Mouse (Mus musculus) large intestine, adult 2 months (tissue): ENCODE results near the gene Tagln. TPM values are rescaled to one million over a fixed set of nuclear protein-coding genes. Genes with fewer than 3 reads are reported as not detected.
A peak's percentile ranks its signal among the peaks of the same experiment; 100 is the strongest.

Experiments used
- DNase-seq: peaks from one replicate; pipeline ENCODE4 v3.0.0-alpha.2; 2012; ENCODE audit warnings: low read depth, low spot score
- WGBS: fragments of 180-500 bp; shearing (Covaris S2); methylation state at CpG from one replicate; pipeline ENCODE4 v1.1.7; 2018; 5-methylcytosine and 5-hydroxymethylcytosine counted together
- polyA plus RNA-seq: library from polyadenylated mRNA; depleted of rRNA; stranded (reverse); fragments of >200 nt; gene quantifications from 2 replicates; pipeline ENCODE4 v1.2.3, GENCODE M21; 2012; rRNA removed

Gene Tagln
- 615 and 775 TPM in 2 replicates for polyA plus RNA-seq

DNA sequence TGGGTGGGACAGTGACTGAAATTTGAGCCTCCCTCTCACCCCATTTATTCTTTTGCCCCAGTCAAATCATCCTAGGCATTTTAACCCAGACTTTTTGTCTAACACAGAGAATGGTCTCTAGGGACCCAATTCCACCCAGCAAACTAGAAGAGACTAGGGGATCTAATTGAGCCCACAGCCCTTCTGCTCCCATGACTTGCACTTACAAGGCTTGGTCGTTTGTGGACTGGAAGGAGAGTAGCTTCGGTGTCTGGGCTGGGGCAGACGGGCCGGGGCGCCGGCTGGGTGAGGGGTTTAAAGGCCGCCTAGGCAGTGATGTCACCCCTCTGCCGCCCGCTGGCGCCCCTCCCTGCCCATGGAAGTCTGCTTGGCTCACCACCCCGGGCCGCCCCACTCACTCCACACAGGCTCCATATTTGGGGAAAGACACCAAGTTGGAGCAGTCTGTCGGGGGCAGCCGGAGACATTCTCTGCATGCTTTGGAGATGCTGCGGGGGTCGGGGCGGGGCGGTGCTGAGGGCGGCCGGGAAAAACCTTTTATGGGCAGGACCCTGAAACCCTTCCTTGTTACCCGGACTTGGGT lies at the start of gene Tagln:
Gene Tagln, minus strand, starts transcription at position 431 of the 583 bp plus-strand sequence.
- WGBS = 20% methylated on average over 21 of the region's 21 CpGs
- DNase-seq = no peak

DNA sequence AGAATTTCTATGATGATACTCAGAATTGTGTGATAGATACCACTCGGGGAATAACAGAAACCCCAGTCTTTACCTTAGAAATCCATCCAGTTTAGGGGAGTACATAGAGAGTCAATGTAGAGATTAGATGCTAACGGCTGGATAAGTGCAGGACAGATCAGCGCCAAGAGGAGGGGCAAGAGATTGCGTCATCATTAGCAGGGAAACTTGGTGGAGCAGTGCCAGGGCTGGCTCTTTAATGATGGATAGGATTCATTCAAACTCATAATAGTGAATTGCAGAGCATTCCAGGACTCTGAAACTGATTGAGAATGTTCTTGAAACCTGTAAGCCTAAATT lies 49.3 kb upstream of the Tagln start:
- peak; percentile 11 for DNase-seq
- 0% methylated on average over 4 of the region's 4 CpGs for WGBS

DNA sequence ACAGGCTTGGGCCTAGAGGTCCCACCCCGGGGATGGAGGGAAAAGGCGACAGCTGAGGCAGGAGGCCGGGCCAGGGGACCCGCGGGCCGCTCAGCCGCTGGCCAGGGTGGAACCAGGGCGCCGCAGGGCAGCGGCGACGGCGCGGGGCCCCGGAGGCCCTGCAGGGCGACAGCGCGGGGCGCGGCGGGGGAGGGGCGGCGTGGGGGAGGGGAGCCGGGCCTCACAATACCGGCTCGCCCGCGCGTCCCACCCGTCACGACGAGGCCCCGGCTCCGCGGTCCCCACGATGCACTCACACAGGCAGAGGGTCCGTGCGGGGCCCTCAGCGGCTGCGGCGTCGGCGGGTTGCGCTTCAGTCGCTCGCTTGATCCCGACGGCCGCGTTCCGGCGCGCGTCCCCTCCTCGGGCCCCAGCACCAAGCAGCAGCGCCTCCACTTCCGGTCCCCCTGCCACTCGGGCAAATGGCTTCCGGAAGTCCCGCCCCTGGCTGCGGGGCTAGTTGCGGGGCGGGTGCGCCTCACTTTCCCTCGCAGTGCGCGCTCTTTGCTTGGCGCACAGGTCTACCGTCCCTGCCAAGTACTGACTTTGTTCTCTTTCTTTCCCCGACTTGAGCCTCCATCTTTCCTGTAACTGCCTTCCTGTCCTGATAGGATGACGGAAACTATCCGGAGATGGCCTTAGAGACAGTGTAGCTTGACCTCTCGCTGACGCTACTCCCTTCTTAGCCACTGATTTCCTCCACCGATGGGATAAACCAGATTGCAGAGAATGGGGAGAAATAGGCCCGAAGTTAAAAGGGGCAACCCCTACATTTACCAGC lies 48.8 kb upstream of the Tagln start:
- WGBS = under 1% methylated on average over 76 of the region's 76 CpGs
- DNase-seq = peak; percentile 59

DNA sequence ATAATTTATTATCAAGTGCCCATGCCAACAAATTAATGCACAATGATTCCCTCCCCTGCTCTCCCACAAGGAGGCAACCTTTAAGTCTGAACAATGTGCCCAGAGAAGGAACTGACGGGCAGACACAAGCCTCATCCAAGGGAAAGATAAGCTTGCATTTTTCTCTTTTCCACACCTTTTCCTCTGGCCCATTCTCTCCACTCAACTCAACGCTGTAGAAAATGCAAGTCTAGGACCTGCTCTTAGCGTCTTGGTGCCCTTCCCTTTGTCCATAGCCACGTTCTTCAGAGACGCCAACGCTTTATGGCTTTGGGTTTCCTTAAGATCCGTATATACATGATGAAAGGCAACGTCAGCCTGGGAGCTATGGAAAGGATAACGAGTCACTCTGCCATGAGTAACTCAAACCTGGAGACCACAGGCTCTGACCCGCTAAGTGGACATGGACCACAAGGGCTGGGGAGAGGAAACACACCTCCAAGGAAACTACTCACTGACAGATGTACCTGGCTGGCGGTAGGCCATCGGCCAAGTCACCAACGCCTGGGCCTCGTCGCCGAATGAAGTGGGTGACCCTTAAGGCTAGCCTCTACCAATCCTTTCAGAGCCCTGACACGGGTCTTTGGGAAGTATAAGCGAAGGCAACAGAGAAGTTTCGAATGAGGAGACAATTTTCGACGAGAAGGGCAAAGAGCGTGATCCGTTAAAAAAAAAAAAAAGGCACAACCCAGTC lies 48.0 kb upstream of the Tagln start:
- WGBS = under 1% methylated on average over 23 of the region's 23 CpGs
- peak; percentile 29 for DNase-seq

DNA sequence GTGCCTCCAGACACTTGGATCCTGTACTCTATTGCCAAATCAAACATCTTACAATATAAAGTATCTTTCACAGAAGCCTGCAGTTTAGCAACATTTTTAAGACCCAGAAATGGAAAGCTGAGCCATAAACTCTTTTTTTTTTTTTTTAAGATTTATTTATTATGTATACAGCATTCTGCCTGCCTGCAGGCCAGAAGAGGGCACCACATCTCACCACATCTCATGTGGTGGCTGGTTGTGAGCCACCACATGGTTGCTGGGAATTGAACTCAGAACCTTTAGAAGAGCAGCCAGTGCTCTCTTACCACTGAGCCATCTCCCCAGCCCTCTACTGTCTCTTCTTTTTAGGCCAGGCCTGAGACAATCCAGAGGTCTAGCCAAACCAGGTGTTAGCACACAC lies 45.5 kb upstream of the Tagln start:
- no peak for DNase-seq

DNA sequence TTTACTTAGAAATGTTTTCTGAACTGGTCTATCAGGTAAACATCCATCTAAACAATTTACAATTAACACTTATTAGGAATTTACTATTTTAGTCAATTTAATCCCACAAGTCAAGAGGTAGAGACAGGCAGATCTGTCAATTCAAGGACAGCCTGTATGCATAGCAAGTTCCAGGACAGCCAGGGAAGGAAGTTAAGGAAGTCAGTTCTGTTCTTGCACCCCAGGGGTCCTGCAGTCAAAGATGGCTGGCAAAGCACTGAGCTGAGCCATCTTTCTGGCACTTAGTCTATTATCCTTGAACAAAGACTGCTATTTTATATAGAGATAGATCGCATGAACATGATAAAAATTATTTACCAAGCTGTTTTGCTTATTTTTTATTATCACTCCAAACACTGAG lies 44.8 kb upstream of the Tagln start:
- no peak for DNase-seq
- 79% methylated on average over 1 of the region's 1 CpGs for WGBS

DNA sequence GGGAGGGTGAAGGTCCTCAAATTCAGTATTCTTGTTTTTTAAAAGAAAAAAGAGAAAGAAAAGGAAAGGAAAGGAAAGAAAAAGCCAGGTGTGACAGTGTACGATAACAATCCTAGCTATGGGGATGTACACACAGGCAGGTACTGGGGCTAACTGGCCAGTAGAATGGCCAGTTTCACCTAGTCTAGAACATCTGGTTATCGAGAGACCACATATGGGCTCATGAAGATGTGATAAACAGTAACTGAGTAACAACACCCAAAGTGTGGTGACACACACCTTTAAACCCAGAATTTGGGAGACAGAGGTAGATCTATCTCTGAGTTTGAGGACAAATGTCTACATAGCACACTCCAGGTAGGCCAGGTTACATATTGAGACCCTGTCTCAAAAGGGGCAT lies 43.9 kb upstream of the Tagln start:
- 82% methylated on average over 2 of the region's 2 CpGs for WGBS
- no peak for DNase-seq

DNA sequence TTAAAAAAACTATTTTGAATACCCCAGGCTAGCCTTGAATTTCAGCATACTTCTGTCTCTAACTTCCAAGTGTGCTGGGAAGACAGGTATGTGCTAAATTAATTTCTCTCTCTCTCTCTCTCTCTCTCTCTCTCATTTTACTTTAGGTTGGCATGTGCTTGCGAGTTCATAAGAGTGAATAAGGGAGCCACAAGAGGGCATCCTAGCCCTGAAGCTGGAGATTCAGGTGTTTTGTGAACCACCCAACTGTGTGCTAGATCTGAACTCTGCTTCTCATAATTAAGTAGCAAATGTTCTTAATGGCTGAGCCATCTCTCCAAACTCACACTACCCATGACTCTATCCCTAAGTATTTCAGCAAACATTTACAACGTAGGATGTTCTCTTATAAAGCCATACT lies 41.0 kb upstream of the Tagln start:
- WGBS = 68% methylated on average over 2 of the region's 2 CpGs
- DNase-seq = no peak

DNA sequence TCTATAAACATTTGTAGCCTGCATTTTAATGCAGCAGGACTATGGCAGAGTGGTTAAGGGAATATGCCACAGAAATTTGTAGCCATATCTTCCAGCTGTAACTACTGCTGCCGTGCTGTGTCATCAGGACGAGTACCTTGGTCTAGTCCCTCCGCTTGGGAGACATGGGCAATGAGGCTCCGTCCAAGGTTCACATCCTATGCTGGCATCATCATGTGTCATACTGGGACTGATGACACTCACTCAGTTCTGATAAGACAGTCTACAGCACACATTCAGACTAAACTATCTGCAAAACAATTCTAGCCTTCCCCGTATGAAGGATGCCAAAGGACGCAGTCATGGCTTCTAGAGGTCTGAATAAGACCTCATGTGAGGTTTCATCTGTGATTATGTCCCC lies 27.7 kb upstream of the Tagln start:
- no peak for DNase-seq
- 80% methylated on average over 6 of the region's 6 CpGs for WGBS

DNA sequence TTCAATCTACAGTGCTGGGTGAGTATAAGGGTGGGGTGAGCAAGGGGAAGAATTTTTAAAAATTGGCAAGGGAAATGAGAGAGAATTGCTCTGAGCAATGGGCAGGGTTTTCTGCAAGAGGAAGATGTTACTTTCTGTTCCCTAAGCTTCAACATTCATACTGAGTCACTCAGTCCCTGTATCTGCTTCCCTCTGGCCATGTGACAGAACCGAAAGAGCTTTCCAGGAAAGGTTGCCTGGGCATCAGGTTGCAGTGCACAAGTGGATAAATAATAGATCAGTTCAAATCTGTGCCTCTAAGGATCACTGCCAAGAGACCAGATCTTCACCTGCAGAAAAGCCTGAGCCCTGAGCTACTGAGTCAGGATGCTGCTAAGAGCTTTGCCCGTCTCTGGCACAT lies 26.0 kb upstream of the Tagln start:
- WGBS = 64% methylated on average over 2 of the region's 2 CpGs
- DNase-seq = no peak

DNA sequence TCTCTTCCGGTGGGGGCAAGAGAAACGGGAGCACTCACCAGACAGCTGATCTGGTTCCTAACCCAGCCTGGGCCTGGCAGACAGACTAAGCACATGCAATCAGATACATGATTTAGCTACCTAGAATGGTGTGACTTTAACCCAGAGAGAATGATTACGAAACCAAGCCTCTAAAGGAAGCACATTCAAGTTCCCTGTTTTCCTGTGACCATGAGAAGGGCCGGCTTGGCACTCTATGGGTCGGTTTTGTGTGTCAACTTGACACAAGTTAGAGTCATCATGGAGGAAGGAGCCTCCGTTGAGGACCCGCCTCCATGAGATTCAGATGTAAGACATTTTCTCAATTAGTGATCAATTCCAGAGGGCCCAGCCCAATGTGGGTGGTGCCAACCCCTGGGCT lies 23.8 kb upstream of the Tagln start:
- DNase-seq = no peak
- 69% methylated on average over 7 of the region's 7 CpGs for WGBS

DNA sequence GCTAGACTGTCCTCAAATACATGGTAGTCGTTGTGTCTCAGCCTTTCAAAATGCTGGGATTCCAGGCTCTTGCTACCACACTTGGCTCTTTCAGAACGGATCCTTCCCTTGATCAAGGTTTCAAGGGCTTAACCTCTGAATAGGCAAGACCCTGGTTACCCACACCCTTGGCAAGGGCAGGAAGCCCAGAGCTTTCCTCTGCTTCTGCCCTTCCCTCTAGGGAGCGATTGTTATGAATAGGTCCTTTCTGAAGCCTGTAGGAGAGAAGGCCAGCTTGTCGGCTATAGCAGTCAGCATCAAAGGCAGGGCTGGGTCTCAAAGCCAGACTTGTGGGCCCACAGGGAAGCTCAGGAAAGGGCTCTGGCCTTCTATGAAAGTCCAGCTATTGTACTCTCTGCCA lies 23.0 kb upstream of the Tagln start:
- DNase-seq = no peak
- WGBS = 66% methylated on average over 4 of the region's 4 CpGs

DNA sequence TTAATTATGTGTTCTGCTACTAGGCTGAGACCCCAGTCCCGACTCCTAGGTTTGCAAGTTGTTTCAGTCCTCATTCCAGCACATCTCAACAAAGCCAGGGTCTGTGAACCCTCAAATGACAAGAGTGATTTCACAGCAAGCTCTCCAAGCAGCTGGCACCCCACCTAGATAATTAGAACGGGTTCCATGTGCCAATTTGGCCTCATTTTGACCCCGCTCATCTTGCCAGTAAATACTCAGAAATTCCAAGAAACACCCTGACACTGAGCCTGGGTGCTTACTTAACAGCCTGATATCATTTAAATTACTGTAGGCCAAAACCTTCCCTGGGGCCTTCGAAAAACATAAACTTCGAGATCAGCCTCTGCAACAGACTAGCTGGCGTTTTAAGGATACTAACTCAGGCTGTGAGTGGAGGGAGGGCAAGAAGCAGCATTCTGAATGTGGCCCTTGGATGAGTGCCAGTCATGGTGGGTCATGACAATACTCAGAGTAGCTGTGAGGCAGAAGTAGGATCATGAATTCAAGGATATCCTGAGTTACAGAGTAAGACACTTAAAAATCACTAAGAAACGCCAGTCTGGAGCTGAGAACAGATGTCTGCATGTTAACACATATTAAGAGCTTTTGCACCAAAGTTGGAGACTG lies 22.3 kb upstream of the Tagln start:
- 62% methylated on average over 7 of the region's 7 CpGs for WGBS
- no peak for DNase-seq

DNA sequence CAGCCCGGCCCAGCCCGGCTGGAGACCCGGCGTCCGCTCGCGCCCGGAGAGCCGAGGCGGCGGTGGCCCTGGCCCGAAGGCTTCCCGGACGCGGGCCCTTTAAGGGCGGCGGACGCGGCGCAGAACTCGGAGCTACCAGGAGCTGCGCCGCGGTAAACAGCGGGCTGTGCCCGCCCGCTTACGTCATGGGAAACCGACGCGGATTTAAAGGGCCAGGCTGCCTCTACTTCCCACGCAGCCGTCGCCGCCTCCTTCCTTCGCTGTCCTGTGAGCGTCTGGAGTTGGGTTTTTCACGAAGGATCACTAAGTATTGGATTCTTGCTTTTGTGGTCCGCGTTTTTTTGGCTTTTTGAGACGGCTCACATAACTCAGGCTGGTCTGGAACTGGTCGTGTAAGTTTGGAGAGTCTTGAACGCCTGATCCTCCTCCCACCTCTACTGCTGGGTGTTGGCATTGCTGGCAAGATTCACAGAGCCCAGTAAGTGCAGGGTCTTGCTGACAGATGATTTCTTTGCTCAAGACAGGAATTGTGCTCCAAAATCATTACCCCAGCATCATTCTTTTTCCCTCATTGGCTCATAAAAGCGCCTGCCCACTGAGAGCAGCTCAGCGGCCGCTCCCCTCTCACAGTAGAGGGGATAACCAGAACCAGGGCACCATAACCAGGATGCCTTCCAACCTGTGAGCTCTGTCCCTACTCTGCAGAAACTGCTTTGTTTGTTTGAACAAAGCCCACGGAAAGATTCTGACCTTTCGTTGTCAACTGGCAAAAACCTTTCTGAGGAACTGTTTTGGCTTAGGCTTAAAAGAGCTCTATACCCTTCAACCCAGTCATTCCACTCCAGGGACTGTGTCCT lies 19.5 kb upstream of the Tagln start, which contains the start of gene Sidt2:
Gene Sidt2, minus strand, starts transcription at position 152 of the 857 bp plus-strand sequence.
- WGBS = 1% methylated on average over 48 of the region's 48 CpGs
- peak; percentile 70 for DNase-seq

DNA sequence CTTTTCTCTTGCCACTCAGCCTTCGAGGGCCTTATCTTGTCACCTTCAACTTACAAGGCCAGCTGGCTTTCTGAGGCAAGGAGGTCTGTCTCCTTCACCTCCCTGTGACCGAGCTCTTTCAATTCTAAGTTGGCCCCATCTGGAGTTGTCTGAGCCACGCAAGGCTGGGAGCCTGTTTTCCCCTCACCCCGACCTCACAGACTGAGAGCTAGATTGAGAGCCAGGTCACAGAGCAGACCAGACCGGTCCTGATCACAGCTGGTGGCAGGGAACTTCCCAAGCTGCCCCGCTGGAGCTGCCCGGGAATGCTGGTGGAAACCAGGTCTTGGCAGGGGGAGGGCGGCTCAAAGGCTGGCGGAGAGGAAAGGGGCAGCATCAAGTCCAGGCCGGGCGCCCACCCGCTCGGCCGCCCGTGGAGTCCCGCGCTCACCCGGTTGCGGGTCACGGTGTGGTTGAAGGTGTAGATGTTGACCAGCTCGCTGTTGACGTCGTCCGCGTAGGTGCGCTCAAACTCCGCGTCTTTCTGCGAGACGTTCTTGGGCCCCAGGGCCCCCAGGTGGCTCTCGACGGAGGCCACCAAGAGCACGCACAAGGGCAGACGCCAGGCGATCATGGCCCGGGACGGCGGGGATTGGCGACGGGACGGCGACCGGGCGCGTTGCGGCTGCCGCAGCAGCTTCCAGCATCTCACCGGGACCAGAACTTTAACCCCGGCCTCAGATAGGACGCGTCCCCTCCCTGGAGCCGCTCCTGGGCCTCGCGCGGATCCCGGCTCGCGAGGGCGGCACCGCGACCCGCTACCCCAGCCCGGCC lies 18.6 kb upstream of the Tagln start:
- DNase-seq = no peak
- WGBS = under 1% methylated on average over 63 of the region's 63 CpGs

DNA sequence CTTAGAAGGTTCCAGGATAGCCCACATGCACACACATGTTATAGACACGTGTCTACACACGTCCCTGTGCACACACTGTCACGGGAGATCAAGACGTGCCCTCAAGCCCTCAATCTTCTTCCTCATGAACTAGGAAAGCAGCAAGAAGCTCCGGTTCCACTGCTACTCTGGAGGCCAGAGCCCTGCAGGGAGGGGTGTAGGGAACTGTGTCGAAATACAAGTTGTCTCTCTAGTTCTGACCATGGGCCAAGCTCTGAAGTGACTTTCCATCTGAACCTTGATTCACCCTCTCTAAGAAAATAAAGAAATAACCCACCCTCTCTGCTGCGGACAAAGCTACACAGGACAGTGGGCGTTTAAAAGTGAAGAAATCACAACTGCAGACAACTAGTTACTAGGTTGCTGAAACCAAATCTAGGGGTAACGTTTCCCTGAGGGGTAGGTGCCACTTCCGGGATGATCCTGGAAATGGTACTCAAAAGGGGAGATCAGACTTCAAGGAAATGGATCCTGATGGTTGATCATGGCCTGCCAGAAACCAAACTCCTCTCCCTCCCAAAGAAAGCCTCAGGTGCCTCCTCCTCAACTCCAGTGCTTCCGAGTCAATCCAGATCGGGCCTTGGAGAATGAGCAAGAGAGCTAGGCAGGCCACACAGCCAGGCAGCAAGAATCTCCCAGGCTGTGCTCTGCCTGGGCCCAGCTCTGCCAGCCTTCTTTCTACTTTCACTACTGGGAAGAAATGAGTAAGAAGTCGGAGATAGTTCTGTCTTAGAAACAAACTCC lies 17.8 kb upstream of the Tagln start:
- no peak for DNase-seq
- 27% methylated on average over 13 of the region's 13 CpGs for WGBS

DNA sequence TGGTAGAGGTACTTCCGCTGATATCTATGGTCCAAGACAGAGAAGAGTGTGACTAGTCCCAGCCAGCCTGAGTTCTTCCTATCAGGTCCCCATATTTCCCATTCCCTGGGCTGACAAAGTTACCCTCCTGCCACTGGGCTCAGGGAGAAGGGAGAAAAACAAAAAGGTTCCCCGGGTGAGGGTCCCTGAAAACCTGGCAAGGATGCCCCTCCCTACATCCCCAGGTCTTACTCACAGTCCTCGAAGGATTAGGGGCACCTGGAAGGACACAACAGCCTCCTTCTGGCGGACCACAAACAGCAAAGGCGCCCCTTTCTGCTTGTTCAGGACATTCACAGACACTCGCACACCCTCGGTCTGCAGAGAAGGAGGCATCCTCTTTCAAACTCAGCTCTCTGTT lies 17.0 kb upstream of the Tagln start:
- no peak for DNase-seq
- WGBS = 89% methylated on average over 7 of the region's 7 CpGs

DNA sequence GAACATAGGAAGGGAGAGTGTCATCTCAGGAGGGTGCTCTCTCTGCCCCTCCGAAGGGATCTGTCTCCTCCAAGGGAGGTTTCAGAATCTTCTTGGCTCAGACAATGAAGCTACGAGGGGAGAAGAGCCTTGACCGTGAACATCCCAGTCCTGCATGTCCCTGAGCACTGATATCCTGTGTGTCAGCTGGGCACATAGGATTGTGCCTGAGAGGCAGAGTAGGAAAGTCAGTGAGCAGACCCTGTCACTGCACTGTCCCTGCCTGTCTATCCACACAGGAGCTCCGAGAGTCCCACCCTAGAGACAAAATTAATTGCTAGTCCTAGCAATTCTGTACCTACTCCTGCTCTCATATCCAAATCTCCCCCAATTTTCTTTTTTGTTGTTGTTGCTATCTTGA lies 16.2 kb upstream of the Tagln start:
- 92% methylated on average over 4 of the region's 4 CpGs for WGBS
- no peak for DNase-seq
